Mouse (Mus musculus): ENCODE measurements around the gene Reck.

DNA sequence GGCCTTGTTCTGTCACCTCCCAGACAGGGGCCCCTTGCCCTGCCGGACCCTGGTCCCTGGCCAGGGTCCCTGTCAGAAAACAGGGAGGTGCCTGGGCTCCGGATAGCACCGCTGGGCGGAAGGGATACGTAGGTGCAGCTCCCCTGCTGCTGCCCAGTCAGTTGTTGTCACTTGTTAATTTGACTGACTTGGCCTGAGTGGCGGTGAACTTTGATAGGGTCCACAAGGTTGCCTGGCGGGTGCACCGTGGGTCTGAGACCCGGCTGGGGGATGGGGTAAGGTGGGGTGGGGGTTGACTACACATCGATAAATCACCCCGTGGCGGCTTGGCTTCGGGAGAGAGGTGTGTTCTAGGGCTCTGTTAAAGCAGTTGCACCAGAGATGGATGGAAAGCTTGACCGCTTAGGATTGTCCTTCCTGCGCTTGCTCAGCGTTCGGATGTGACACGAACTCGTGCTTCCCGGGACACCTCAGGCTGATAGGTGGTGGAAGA is 635 bp downstream of the Reck start:
- TF ChIP-seq CTCF (IDR thresholded peaks at IDR 0.05; ENCODE audit: control insufficient read depth, insufficient read depth, insufficient replicate concordance, low read depth, low read length) (no peak), POLR2A (IDR thresholded peaks at IDR 0.05; ENCODE audit: control insufficient read depth, low read depth, low read length) (no peak)

All from testis, adult 2 months (tissue).